Mouse (Mus musculus): ENCODE results near the gene Samhd1.

Gene Samhd1

DNA sequence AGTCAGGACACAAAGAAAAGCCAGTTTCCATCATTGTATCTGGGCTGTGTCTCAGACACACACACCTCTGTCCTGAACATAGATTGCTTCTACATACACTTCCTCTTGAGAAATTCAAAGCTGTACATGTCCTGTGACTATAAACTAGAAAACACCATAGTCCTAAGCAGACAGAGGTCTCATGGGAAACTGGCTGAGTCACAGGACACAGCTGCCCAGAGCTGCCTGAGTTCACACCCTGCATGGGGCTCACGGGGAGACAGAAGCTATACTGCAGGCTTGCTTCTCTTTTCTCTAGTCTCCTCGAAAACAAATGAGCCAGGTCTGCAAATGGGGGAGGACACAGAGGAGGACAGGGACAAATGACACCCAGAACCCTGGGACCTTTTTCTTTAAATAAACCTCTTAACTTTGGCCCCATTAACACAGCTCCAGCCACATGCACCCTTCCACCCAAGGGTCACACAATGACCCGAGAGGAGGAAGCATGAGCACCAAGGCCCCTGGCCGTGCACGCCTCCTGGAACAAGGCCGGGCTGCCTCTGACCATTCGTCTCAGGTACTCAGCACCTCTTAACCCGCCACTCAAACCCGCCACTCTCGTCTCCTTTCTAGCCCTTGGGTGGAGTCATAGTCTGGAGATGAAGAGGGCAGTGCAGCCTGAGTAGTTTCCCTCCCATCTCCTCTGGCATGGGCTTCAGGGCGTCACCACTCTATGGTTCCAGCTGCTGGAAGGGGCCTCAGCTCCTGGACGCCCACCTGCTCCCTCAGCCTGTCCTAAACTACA is 35.3 kb downstream of the Samhd1 start:
- no peak for DNase-seq (ENCODE audit: low spot score in 2 of 2)

GRCm38 (mm10) chr2:157095005-157095755 is 39.9 kb downstream of the Samhd1 start:
- DNase-seq (ENCODE audit: low spot score in 2 of 2): peak; percentile 51 to 72

GRCm38 (mm10) chr2:157092024-157092423 is 43.0 kb downstream of the Samhd1 start:
- no peak for DNase-seq (ENCODE audit: low spot score in 2 of 2)

- DNase-seq (ENCODE audit: low spot score in 2 of 2): no peak
Observed at GRCm38 (mm10) chr2:157087536-157088317, 47.3 kb downstream of the Samhd1 start.

DNA sequence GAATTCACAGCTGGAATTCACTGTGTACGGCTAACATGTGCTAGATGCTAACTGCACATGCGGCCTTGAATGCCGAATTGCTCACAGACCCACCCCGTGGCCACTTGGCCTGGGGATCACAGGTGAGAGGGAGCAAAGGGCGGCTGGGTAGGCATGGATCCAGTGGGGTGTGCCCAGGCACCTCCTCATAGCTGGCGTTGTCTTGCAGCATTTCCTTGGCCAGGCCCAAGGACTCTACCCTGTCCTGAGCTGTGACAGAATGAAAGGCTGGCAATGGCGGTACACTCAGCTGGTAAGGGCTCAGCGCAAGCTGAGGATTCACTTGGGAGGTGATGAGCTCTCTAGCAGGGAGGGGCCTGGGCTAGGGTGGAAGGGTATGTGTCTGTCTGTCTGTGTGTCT is 48.3 kb downstream of the Samhd1 start, which contains the start of gene Tldc2:
TSS of gene Tldc2 (plus strand) at position 260 of the 400 bp plus-strand sequence.
- DNase-seq (ENCODE audit: low spot score in 2 of 2): no peak

GRCm38 (mm10) chr2:157084831-157085585 is 50.1 kb downstream of the Samhd1 start:
- DNase-seq (ENCODE audit: low spot score in 2 of 2): no peak

- no peak for DNase-seq (ENCODE audit: low spot score in 2 of 2)
Observed at GRCm38 (mm10) chr2:157081960-157082359, 53.1 kb downstream of the Samhd1 start.

DNA sequence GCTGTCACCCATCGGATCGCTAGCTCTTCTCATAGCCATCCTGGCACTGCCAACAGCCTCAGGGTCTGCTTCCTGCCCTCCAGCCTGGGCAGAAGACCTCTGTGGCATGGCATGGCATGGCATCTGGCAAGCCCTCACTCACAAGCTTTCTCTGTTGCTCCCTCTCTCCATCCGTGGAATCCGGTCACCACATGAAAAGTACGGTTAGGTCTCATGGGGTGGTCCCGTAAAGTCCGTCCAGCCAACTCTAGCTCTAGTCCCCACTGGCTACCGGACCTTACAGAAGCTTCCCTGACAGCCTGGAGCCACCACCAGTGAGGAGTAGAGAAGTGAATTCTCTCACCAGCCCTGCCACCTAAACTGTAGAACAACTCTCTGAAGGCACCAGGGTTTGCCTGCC is 53.7 kb downstream of the Samhd1 start:
- no peak for DNase-seq (ENCODE audit: low spot score in 2 of 2)

- DNase-seq (ENCODE audit: low spot score in 2 of 2): no peak
Observed at GRCm38 (mm10) chr2:157079701-157080180, 55.3 kb downstream of the Samhd1 start.

DNA sequence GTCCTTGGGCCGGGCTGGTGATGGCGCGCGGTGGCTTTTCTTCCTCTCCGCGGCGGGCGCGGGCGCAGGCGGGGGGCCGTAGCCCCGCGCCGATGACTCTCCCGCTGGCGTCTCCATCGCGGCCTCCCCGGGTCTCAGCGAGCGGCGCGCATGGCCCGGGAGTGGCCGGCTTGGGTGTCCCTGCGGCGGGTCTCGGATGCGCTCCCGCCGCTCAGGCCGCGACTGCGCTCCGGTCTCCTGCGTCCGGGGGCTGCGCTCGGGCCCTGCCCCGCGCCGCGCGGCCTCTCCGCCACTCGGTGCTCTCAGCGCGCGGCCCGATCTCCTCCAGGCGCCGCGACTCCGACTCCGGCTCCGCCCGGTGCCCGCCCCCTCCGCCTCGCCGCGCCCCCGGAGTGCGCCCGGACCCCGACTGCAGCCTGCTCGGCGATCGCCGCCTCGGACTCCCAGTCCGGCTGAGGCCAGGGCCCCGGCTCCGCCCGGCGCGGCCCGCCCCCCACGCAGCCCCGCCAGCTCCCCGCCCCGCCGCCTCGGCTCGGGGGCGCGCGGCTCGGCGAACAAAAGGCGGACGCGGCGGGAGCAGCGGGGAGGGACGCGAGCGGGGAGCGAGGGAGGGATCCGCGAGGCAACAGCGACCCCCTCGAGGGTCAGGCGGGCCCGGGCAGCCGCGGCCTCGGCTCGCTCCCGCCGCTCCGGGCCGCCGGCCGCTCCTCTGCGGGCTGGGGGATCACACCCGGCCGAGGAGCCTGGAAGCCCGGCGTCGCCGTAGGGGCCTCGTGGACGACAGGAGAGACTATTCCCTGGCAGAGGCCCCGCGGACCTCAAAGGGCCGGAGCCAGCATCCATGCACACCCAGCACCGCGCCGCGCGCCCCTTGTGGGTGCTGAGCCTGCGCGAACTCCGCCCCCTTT is 56.0 kb downstream of the Samhd1 start, which contains the start of gene Soga1:
TSS of gene Soga1 (minus strand) at position 462 of the 908 bp plus-strand sequence.
- DNase-seq (ENCODE audit: low spot score in 2 of 2): peak; percentile 60 to 79

GRCm38 (mm10) chr2:157078059-157078792 is 56.8 kb downstream of the Samhd1 start:
- no peak for DNase-seq (ENCODE audit: low spot score in 2 of 2)

DNA sequence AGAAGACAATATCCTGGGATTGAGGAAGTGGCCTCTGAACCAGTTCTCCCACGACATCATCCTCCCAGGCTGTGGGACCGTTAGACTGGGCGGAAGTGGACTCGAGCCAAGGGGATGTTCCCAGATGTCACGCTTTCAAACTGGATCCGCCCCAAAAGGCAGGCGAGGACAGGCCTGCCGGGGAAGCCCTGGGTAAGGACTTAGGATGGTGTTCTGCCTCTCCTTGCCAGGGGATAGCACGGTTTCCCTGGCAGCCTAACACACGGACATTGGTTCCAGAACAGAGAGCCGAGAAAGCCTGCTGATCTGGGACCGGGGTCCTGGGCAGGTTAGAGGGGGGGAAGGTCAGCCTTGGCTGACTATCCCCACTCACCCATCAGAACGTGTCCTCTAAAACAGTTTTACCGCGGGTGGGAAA is 57.4 kb downstream of the Samhd1 start:
- peak in 1 of 2 experiments; percentile 51 for DNase-seq (ENCODE audit: low spot score in 2 of 2)

- no peak for DNase-seq (ENCODE audit: low spot score in 2 of 2)
Observed at GRCm38 (mm10) chr2:157077160-157077559, 57.9 kb downstream of the Samhd1 start.

- DNase-seq (ENCODE audit: low spot score in 2 of 2): no peak
Observed at GRCm38 (mm10) chr2:157076585-157076984, 58.5 kb downstream of the Samhd1 start.

GRCm38 (mm10) chr2:157075685-157076084 is 59.4 kb downstream of the Samhd1 start:
- DNase-seq (ENCODE audit: low spot score in 2 of 2): no peak

DNA sequence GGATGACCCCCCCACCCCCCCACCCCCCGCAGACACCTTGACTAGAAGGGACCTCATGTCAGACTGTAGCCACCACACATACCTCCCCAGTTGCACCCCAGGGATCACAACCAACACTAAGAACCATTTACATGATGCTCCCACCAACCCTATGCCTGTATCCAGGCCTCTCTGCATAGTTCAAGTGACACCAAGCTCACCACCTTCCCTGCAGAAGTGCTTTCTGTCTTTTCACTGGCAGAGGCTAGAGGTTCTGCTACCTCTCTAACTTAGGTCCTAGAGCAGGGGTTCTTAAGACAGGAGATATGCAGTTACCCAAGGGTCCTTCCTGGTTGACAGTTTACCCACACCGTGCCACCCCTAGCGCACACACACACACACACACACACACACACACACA is 59.8 kb downstream of the Samhd1 start:
- no peak for DNase-seq (ENCODE audit: low spot score in 2 of 2)

DNA sequence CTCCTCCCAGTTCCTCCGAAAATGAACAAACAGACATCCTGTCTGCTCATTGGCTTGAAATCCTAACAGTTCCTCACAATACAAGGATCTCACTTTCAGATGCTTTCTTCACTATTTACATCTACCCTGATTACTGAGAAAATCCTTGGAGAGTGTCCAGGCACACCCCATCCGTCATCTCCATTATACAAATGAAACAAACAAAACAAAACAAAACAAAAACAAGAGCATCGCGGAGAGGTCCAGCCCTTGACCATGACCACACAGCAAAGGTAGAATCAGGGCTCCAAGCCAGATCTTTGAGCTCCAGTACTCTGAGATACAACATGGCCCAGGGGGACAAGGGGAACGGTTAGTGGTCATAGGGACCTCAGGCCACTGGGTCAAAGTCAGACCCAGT is 60.3 kb downstream of the Samhd1 start:
- DNase-seq (ENCODE audit: low spot score in 2 of 2): no peak

DNA sequence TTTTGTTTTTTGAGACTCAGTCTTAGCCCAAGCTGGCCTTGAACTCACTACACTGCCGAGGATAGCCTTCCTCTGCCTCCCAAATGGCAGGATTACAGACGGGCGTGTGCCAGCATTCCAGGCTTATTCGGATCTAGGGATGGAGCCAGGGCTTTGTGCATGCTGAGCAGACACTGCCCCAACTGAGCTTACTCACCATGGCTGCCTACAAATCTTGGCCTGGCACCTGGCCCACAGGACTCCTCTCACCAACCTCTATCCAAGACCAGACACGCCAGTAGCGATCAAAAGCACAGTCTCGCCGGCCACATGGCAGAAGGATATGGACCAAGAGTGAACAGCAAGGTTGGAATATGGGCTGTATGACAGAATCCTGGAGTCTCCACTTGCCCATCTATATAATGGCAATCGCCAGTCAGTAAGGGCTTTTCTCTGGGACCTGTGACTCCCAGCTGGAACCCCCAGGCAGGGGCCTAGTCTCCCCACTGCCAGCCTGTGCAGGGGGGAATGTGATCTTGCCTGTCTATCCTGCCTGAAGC is 60.8 kb downstream of the Samhd1 start:
- DNase-seq (ENCODE audit: low spot score in 2 of 2): no peak

All from spleen, postnatal 4 days (tissue).